Mouse (Mus musculus) CH12.LX (cell line): Measurements from ENCODE around the gene 1700020L24Rik. TPM values are rescaled to one million over a fixed set of nuclear protein-coding genes. Genes with fewer than 3 reads are reported as not detected.

Source experiments
- DNase-seq: peaks from one replicate; pipeline ENCODE4 v3.0.0-alpha.2; 2013; ENCODE audit errors: extremely low read depth
- H3K27ac ChIP-seq: 2 replicates; pipeline ENCODE4 v1.5.1; 2012; ENCODE audit warnings: low read depth, mild to moderate bottlenecking, control low read depth, moderate library complexity; ENCODE audit not compliant: insufficient read depth
- H3K27me3 ChIP-seq: replicated peaks from 2 replicates; pipeline ENCODE3; 2012; ENCODE audit warnings: inconsistent platforms
- H3K36me3 ChIP-seq, 2 experiments: replicated peaks in 1 of 2; 2 replicates each; pipeline versions ENCODE3 to v1.6.1; 2012; ENCODE audit warnings: inconsistent platforms in 1 of 2, low read length in 1 of 2, mild to moderate bottlenecking in 1 of 2, mixed read lengths in 1 of 2, moderate library complexity in 1 of 2; ENCODE audit not compliant: control insufficient read depth in 1 of 2, insufficient read depth in 1 of 2
- H3K4me1 ChIP-seq, 2 experiments: 2 replicates each; pipeline ENCODE4 v1.6.1; 2012; ENCODE audit warnings: inconsistent platforms in 1 of 2, moderate library complexity in 1 of 2; ENCODE audit not compliant: insufficient read depth in 2 of 2, control insufficient read depth in 1 of 2
- H3K4me2 ChIP-seq: 2 replicates; pipeline ENCODE4 v1.6.1; 2012; ENCODE audit warnings: low read depth, mild to moderate bottlenecking, control low read depth; ENCODE audit not compliant: poor library complexity, insufficient read depth, severe bottlenecking
- H3K4me3 ChIP-seq, 3 experiments: fragments of 150-350 bp in 1 of 3; sonication (generic) in 1 of 3; replicated peaks in 1 of 3; 2 replicates each; pipeline versions ENCODE3 to v1.5.1; 2011 to 2012; ENCODE audit warnings: low read depth in 2 of 3, low read length in 2 of 3, mild to moderate bottlenecking in 2 of 3, moderate library complexity in 2 of 3, control low read depth in 1 of 3, improper control_type of control experiment in 1 of 3, inconsistent platforms in 1 of 3, mixed read lengths in 1 of 3; ENCODE audit not compliant: poor library complexity in 1 of 3
- H3K79me2 ChIP-seq: replicated peaks from 2 replicates; pipeline ENCODE4 v1.6.1; 2012; ENCODE audit warnings: mild to moderate bottlenecking, moderate library complexity; ENCODE audit not compliant: control insufficient read depth, poor library complexity, insufficient read depth, severe bottlenecking; ENCODE audit errors: extremely low read depth
- H3K9ac ChIP-seq: 2 replicates; pipeline ENCODE4 v1.6.1; 2012; ENCODE audit warnings: low read depth, mild to moderate bottlenecking, control low read depth, moderate library complexity; ENCODE audit not compliant: insufficient read depth
- H3K9me3 ChIP-seq: replicated peaks from 2 replicates; pipeline ENCODE3; 2012; ENCODE audit warnings: low read length, inconsistent platforms, mixed read lengths
- EP300 ChIP-seq: IDR thresholded peaks from 2 replicates; pipeline ENCODE4 v1.6.1; 2011; ENCODE audit warnings: low read length, improper control_type of control experiment
- HCFC1 ChIP-seq: IDR thresholded peaks from 2 replicates; pipeline ENCODE4 v1.6.1; 2012; ENCODE audit warnings: low read depth, mild to moderate bottlenecking, inconsistent platforms, low read length, improper control_type of control experiment
- KAT2A ChIP-seq: IDR thresholded peaks from 2 replicates; pipeline ENCODE4 v1.6.1; 2012; ENCODE audit warnings: low read length, improper control_type of control experiment, inconsistent platforms; ENCODE audit not compliant: insufficient replicate concordance
- MAX ChIP-seq: IDR thresholded peaks from 2 replicates; pipeline ENCODE4 v1.6.1; 2011; ENCODE audit warnings: low read length, improper control_type of control experiment
- MAZ ChIP-seq: IDR thresholded peaks from 2 replicates; pipeline ENCODE4 v1.6.1; 2012; ENCODE audit warnings: low read depth, mild to moderate bottlenecking, inconsistent platforms, low read length, improper control_type of control experiment, moderate library complexity
- MXI1 ChIP-seq: IDR thresholded peaks from 2 replicates; pipeline ENCODE4 v1.6.1; 2011; ENCODE audit warnings: mild to moderate bottlenecking, low read depth, low read length, improper control_type of control experiment
- NRF1 ChIP-seq: IDR thresholded peaks from 2 replicates; pipeline ENCODE4 v1.6.1; 2014; ENCODE audit warnings: low read depth, mild to moderate bottlenecking, inconsistent platforms, low read length, improper control_type of control experiment, moderate library complexity
- TCF12 ChIP-seq: IDR thresholded peaks from 2 replicates; pipeline ENCODE4 v1.6.1; 2014; ENCODE audit warnings: low read depth, mild to moderate bottlenecking, inconsistent platforms, low read length, improper control_type of control experiment
- USF2 ChIP-seq: conservative IDR thresholded peaks from 2 replicates; pipeline ENCODE4 v1.6.1; 2011; ENCODE audit warnings: low read depth, low read length, improper control_type of control experiment
- ZC3H11A ChIP-seq: IDR thresholded peaks from 2 replicates; pipeline ENCODE4 v1.6.1; 2012; ENCODE audit warnings: low read depth, mild to moderate bottlenecking, inconsistent platforms, low read length, improper control_type of control experiment
- dilution Hi-C: fragments of 300-500 bp; cut with MboI; formaldehyde crosslinking; loops from 2 replicates; pipeline ENCODE4 v1.14.3; 2020; ENCODE audit warnings: low sequenced_read_pairs; ENCODE audit not compliant: extremely low pct_unique_long_range_greater_than_20kb, extremely low pct_ligation_motif_present
- in situ Hi-C: fragments of 300-500 bp; cut with MboI; formaldehyde crosslinking; loops from 3 replicates; pipeline ENCODE4 v1.14.3; 2019; ENCODE audit warnings: low sequenced_read_pairs, low pct_ligation_motif_present, low pct_unique_long_range_greater_than_20kb, mixed read lengths
- polyA plus RNA-seq: library from polyadenylated mRNA; unstranded; fragments of >175 nt; gene quantifications from 2 replicates; pipeline ENCODE4 v1.2.1, GENCODE M21; 2012; ENCODE audit warnings: low read depth; ENCODE audit not compliant: insufficient read length
- total RNA-seq, 2 experiments: library from RNA; depleted of rRNA; stranded (reverse); fragments of 300-350 nt in 1 of 2; fragments of >200 nt in 1 of 2; gene quantifications; 2 replicates each; pipeline ENCODE4 v1.2.3; 2012 to 2014

The 1700020L24Rik gene
- total and polyA plus RNA-seq, 3 experiments = 0.21 to 0.40 TPM; not detected in 1

- H3K79me2 ChIP-seq = no peaks in the 10 kb centered on the region
- no peak for DNase-seq
- TF ChIP-seq HCFC1 (no peak), NRF1 (0 out of 2 replicates have a peak, but pooled peaks have one; percentile 2)
- TF ChIP-seq, all 38 proteins: peak for 1
- no peak overlapping the region for H3K4me2 ChIP-seq
- H3K27me3 ChIP-seq = peaks cover 48% of the 10 kb centered on the region
- no peaks in the 10 kb centered on the region for H3K36me3 ChIP-seq
- no peak overlapping the region for H3K4me3 ChIP-seq
- peaks cover 13 to 16% of the 10 kb centered on the region in 2 experiments for H3K4me1 ChIP-seq
- H3K9ac ChIP-seq = no peak overlapping the region
- dilution Hi-C loops = no loop called here
- H3K9me3 ChIP-seq = no peaks in the 10 kb centered on the region
- H3K27ac ChIP-seq = no peak overlapping the region
- in situ Hi-C loops = no loop called here
Measured at GRCm38 (mm10) chr11:83455608-83456007, 18.1 kb downstream of the 1700020L24Rik start.

DNA sequence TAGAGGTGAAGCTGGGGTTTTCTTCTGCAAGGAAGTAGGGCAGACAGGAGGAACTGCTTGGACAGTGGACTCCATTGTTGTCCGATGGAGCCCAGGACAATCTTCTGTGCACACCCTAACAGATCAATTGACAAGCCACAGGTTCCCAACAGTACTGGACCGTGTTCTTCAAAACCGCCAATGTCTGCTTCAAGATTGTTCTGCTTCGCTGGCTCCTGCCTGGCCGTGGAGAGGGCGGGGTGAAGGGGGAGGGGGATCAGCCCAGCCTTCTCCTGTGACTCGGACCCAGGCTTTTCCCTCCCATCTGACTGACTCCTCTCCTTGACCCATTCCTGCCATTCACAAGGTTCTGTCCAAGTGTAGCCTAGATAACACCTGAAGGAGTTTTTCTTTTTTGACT lies 19.8 kb downstream of the 1700020L24Rik start:
- H3K27ac ChIP-seq = no peak overlapping the region
- H3K79me2 ChIP-seq = no peaks in the 10 kb centered on the region
- TF ChIP-seq USF2 (no peak), MAZ (peak; percentile 89)
- in situ Hi-C loops = no loop called here
- peaks cover 13 to 23% of the 10 kb centered on the region in 2 experiments for H3K4me1 ChIP-seq
- peak overlapping the region; percentile 57 for H3K4me2 ChIP-seq
- H3K36me3 ChIP-seq = no peaks in the 10 kb centered on the region
- no peaks in the 10 kb centered on the region for H3K9me3 ChIP-seq
- no peak overlapping the region for H3K4me3 ChIP-seq
- dilution Hi-C loops = no loop called here
- H3K27me3 ChIP-seq = peaks cover 52% of the 10 kb centered on the region
- no peak overlapping the region for H3K9ac ChIP-seq
- no peak for DNase-seq

DNA sequence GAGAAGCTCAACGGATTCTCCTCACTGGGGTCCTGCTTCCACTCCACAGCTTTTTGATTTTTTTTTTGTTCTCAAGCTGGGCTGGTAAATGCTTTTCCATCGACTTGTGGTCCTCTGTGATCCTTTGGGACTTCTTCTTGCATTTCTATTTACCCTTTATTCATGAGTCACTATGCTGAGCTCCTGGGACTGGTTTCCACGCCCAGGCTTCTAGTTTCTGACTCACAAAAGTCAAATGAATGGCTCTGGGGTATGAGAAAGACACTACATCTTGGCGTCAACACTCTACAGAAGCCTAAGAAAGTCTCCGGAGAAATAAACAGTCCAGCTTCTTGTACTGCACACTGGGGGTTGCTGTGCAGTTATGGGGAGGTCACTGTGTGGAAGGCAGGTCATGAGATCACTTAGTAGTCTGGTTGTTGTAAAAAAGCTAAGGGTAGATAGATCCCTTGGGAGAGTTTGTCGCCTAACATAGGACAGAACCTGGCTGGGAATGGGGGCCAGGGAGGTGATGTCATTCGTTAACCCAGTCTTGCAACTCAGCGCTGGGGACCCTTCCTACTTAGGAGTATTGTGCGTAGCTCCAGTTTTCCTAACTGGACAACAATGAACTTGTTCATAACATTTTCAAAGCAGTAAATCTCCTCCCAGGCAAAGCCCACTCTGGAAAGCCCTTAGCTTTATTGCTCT lies 20.6 kb downstream of the 1700020L24Rik start:
- Histone ChIP-seq H3K79me2 (no peaks in the 10 kb centered on the region), H3K27me3 (peaks cover 53% of the 10 kb centered on the region), H3K9me3 (no peaks in the 10 kb centered on the region), H3K9ac (no peak overlapping the region), H3K4me1 (peaks cover 13 to 31% of the 10 kb centered on the region in 2 experiments), H3K4me3 (no peak overlapping the region), H3K4me2 (peak overlapping the region; percentile 57), H3K27ac (no peak overlapping the region), H3K36me3 (no peaks in the 10 kb centered on the region)
- TF ChIP-seq MAZ (0 out of 2 replicates have a peak, but pooled peaks have one; percentile 32), ZC3H11A (no peak), KAT2A (no peak), EP300 (peak; percentile 52), TCF12 (no peak), MXI1 (no peak), MAX (no peak)
- dilution Hi-C loops = no loop called here
- in situ Hi-C loops = no loop called here
- DNase-seq = no peak
